Mouse (Mus musculus): ENCODE measurements around the gene Edn3. TPM values are rescaled to one million over a fixed set of nuclear protein-coding genes. Genes with fewer than 3 reads are reported as not detected.

Edn3 gene
- total and polyA plus RNA-seq, 2 experiments from 2014 or later, result 6.0 to 6.1 TPM

DNA sequence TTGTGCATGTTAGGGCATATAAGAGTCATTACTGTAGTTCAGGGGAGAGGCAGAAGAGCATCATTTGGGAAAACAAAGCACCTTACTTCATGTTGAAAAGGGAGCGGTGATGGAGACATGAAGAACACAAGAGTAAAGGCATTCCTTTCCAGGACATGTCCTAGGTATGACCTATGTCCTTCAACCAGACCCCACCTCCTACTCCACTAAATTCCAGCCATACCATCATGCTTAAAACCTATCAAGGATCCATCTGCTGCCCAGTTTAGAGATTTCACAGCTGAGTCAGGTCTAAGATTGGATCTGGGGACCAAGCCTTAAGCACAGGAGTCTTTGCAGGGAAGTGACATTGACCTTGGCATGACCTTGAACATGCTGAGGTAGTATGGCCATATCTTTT, 25.1 kb upstream of the Edn3 start:
- DNase-seq (ENCODE audit: low spot score) (no peak), ATAC-seq (ENCODE audit: low FRiP score) (no peak)
- Histone ChIP-seq H3K4me2 (ENCODE audit: low read depth, low read length, poor library complexity, severe bottlenecking) (no peak overlapping the region), H3K36me3 (ENCODE audit: insufficient read depth, low read length) (no peaks in the 10 kb centered on the region), H3K4me3 (ENCODE audit: low read depth, low read length) (no peak overlapping the region), H3K27ac (ENCODE audit: low read depth, low read length) (no peak overlapping the region), H3K27me3 (ENCODE audit: insufficient read depth, low read length) (no peaks in the 10 kb centered on the region), H3K9me3 (ENCODE audit: low read length) (no peaks in the 10 kb centered on the region), H3K9ac (replicated peaks; ENCODE audit: low read length, poor library complexity, severe bottlenecking) (no peak overlapping the region), H3K4me1 (ENCODE audit: insufficient read depth, low read length) (no peaks in the 10 kb centered on the region)
- WGBS, result 100% methylated on average over 1 of the region's 1 CpGs
- TF ChIP-seq CTCF (IDR thresholded peaks at IDR 0.05), result no peak

DNA sequence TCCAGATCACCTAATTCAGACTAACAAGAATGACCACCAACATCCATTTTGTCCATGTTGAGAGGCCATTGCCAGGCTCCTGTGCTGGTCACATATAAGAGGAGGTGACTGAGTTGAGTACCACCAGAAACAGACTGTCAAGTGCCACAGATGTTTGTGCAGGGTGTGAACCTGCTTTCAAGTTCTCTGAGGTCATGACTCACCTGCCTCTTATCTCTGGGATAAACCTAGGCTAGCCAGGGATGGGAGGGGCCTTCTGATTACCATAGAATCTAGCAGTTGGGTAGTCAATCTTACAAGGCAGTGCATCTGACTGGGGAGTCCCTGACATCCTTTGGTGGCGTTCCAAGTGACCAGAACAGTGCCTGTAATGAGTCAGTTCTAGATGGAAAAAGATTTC, 13.2 kb upstream of the Edn3 start:
- no peaks in the 10 kb centered on the region for H3K36me3 ChIP-seq (ENCODE audit: insufficient read depth, low read length)
- no peak overlapping the region for H3K9ac ChIP-seq (replicated peaks; ENCODE audit: low read length, poor library complexity, severe bottlenecking)
- no peak for ATAC-seq (ENCODE audit: low FRiP score)
- H3K27ac ChIP-seq (ENCODE audit: low read depth, low read length), result no peak overlapping the region
- H3K27me3 ChIP-seq (ENCODE audit: insufficient read depth, low read length), result no peaks in the 10 kb centered on the region
- H3K4me2 ChIP-seq (ENCODE audit: low read depth, low read length, poor library complexity, severe bottlenecking), result no peak overlapping the region
- H3K4me3 ChIP-seq (ENCODE audit: low read depth, low read length), result no peak overlapping the region
- DNase-seq (ENCODE audit: low spot score), result no peak
- H3K4me1 ChIP-seq (ENCODE audit: insufficient read depth, low read length), result no peaks in the 10 kb centered on the region
- WGBS, result 74% methylated on average over 1 of the region's 1 CpGs
- H3K9me3 ChIP-seq (ENCODE audit: low read length), result no peaks in the 10 kb centered on the region
- TF ChIP-seq CTCF (IDR thresholded peaks at IDR 0.05), result no peak

DNA sequence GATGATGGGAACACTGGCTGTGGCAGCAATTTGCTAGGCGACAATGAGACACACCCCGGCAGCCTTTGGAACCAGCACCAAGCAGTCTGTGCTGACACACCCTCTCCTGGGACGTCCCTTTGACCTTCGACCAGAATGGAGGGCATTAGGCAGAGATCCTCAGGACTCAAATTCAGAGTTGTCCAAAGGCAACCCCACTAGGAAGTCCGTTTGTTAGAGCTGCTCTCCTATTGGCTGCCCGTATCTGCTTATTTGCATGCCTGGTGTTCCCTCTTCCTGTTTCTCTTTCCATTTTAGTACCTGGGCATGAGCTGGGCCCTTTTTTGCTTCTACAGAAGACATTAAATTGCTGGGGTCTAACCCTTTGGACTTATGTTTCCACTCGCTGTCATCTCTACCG, 12.0 kb upstream of the Edn3 start:
- no peak overlapping the region for H3K9ac ChIP-seq (replicated peaks; ENCODE audit: low read length, poor library complexity, severe bottlenecking)
- H3K27me3 ChIP-seq (ENCODE audit: insufficient read depth, low read length), result no peaks in the 10 kb centered on the region
- no peaks in the 10 kb centered on the region for H3K4me1 ChIP-seq (ENCODE audit: insufficient read depth, low read length)
- WGBS, result 78% methylated on average over 8 of the region's 8 CpGs
- no peak overlapping the region for H3K4me2 ChIP-seq (ENCODE audit: low read depth, low read length, poor library complexity, severe bottlenecking)
- TF ChIP-seq CTCF (IDR thresholded peaks at IDR 0.05), result no peak
- ATAC-seq (ENCODE audit: low FRiP score) (no peak), DNase-seq (ENCODE audit: low spot score) (no peak)
- no peak overlapping the region for H3K27ac ChIP-seq (ENCODE audit: low read depth, low read length)
- no peaks in the 10 kb centered on the region for H3K36me3 ChIP-seq (ENCODE audit: insufficient read depth, low read length)
- no peaks in the 10 kb centered on the region for H3K9me3 ChIP-seq (ENCODE audit: low read length)
- no peak overlapping the region for H3K4me3 ChIP-seq (ENCODE audit: low read depth, low read length)

DNA sequence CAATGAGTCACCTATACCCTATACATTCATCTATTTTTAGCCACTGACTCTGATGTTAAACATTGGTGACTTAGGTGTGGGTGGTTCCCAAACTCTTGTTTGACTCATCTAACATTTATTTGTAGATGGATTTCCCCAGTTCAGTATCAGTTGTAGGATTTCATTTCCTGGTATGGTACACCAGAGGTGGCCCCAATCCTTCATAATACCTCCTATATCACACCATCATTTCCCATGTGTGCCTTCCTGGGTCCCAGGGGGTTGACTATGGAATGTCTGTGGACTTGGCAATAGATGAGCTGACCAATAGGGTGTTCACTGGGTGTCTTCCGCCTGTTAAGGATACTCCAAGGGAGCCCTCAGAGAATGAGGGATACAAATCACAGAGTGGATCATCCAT, 7.2 kb upstream of the Edn3 start:
- no peaks in the 10 kb centered on the region for H3K27me3 ChIP-seq (ENCODE audit: insufficient read depth, low read length)
- DNase-seq (ENCODE audit: low spot score), result no peak
- H3K9me3 ChIP-seq (ENCODE audit: low read length), result no peaks in the 10 kb centered on the region
- TF ChIP-seq CTCF (IDR thresholded peaks at IDR 0.05), result no peak
- H3K4me3 ChIP-seq (ENCODE audit: low read depth, low read length), result no peak overlapping the region
- no peaks in the 10 kb centered on the region for H3K4me1 ChIP-seq (ENCODE audit: insufficient read depth, low read length)
- no peak overlapping the region for H3K27ac ChIP-seq (ENCODE audit: low read depth, low read length)
- no peaks in the 10 kb centered on the region for H3K36me3 ChIP-seq (ENCODE audit: insufficient read depth, low read length)
- 91% methylated on average over 1 of the region's 1 CpGs for WGBS
- no peak overlapping the region for H3K4me2 ChIP-seq (ENCODE audit: low read depth, low read length, poor library complexity, severe bottlenecking)
- no peak overlapping the region for H3K9ac ChIP-seq (replicated peaks; ENCODE audit: low read length, poor library complexity, severe bottlenecking)
- ATAC-seq (ENCODE audit: low FRiP score), result no peak

DNA sequence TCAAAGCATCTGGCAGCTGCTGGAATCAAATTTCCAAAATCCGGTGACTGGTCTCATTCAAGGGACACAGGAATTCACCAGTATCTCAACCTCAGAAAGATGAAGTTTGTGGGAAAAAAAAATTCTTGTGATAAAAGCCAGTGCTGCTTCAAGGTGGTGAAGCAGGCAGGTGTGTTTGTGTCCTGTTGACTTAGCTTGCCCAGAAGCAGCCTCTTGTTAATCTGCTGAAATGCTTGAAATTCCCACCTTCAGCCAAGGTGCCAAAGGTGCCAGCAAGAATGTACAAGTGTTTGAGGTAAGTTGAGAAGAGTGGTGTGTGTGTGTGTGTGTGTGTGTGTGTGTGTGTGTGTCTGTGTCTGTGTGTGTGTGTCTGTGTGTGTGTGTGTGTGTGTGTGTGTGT, 6.2 kb upstream of the Edn3 start:
- no peak overlapping the region for H3K9ac ChIP-seq (replicated peaks; ENCODE audit: low read length, poor library complexity, severe bottlenecking)
- no peaks in the 10 kb centered on the region for H3K9me3 ChIP-seq (ENCODE audit: low read length)
- WGBS, result 93% methylated on average over 1 of the region's 1 CpGs
- H3K4me2 ChIP-seq (ENCODE audit: low read depth, low read length, poor library complexity, severe bottlenecking), result no peak overlapping the region
- H3K4me3 ChIP-seq (ENCODE audit: low read depth, low read length), result no peak overlapping the region
- H3K27ac ChIP-seq (ENCODE audit: low read depth, low read length), result no peak overlapping the region
- no peak for TF ChIP-seq CTCF (IDR thresholded peaks at IDR 0.05)
- no peak for DNase-seq (ENCODE audit: low spot score)
- ATAC-seq (ENCODE audit: low FRiP score), result no peak
- H3K4me1 ChIP-seq (ENCODE audit: insufficient read depth, low read length), result no peaks in the 10 kb centered on the region
- H3K36me3 ChIP-seq (ENCODE audit: insufficient read depth, low read length), result no peaks in the 10 kb centered on the region
- no peaks in the 10 kb centered on the region for H3K27me3 ChIP-seq (ENCODE audit: insufficient read depth, low read length)

DNA sequence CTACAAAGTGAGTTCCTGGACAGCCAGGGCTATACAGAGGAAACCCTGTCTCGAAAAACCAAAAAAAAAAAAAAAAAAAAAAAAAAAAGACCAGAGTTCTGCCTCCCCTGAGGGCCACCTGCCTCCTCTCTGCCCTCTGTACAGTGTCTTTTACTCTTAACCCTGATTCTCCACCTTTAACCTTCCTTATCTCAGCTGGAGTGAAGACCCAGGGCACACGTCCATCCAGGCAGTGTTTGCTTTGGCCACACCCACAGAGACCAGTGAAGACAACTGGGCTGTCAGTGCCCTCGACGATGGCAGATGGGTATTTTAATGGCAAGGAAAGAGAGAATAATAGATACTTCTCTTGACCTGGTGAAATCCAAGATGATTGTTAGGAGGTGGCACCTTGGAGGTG, 1.2 kb upstream of the Edn3 start:
- Histone ChIP-seq H3K27ac (ENCODE audit: low read depth, low read length) (no peak overlapping the region), H3K9ac (replicated peaks; ENCODE audit: low read length, poor library complexity, severe bottlenecking) (no peak overlapping the region), H3K36me3 (ENCODE audit: insufficient read depth, low read length) (no peaks in the 10 kb centered on the region), H3K9me3 (ENCODE audit: low read length) (no peaks in the 10 kb centered on the region), H3K4me2 (ENCODE audit: low read depth, low read length, poor library complexity, severe bottlenecking) (no peak overlapping the region), H3K27me3 (ENCODE audit: insufficient read depth, low read length) (peaks cover 21% of the 10 kb centered on the region), H3K4me1 (ENCODE audit: insufficient read depth, low read length) (no peaks in the 10 kb centered on the region), H3K4me3 (ENCODE audit: low read depth, low read length) (no peak overlapping the region)
- TF ChIP-seq CTCF (IDR thresholded peaks at IDR 0.05), result no peak
- no peak for DNase-seq (ENCODE audit: low spot score)
- WGBS, result 83% methylated on average over 4 of the region's 4 CpGs
- no peak for ATAC-seq (ENCODE audit: low FRiP score)

Measured in midbrain, postnatal 0 days (tissue).